Mouse (Mus musculus) hindbrain, embryonic 16.5 days (tissue): Measurements from ENCODE around the gene Relt. TPM values are rescaled to one million over a fixed set of nuclear protein-coding genes. Genes with fewer than 3 reads are reported as not detected.
A peak's percentile ranks its signal among the peaks of the same experiment; 100 is the strongest.

Experiments
- ATAC-seq: fragments of 200-750 bp; cut with Nextera tagmentation; 2 replicates; pipeline ENCODE4 v1.8.0; 2017; ENCODE audit warnings: moderate TSS enrichment, moderate library complexity
- H3K27ac ChIP-seq: fragments of 300-500 bp; sonication (generic); 2 replicates; pipeline ENCODE4 v1.5.1; 2014; ENCODE audit warnings: low read depth, mild to moderate bottlenecking, control low read depth, low read length, moderate library complexity
- H3K27me3 ChIP-seq: fragments of 300-500 bp; sonication (generic); replicated peaks from 2 replicates; pipeline ENCODE4 v1.6.1; 2014; ENCODE audit warnings: low read length; ENCODE audit not compliant: control insufficient read depth, insufficient read depth
- H3K36me3 ChIP-seq: fragments of 300-500 bp; sonication (generic); 2 replicates; pipeline ENCODE4 v1.6.1; 2014; ENCODE audit warnings: mild to moderate bottlenecking, low read length, moderate library complexity, mixed read lengths; ENCODE audit not compliant: control insufficient read depth, insufficient read depth
- H3K4me1 ChIP-seq: fragments of 300-500 bp; sonication (generic); 2 replicates; pipeline ENCODE4 v1.6.1; 2014; ENCODE audit warnings: low read depth, low read length; ENCODE audit not compliant: control insufficient read depth, insufficient read depth
- H3K4me2 ChIP-seq: fragments of 300-500 bp; sonication (generic); 2 replicates; pipeline ENCODE4 v1.6.1; 2014; ENCODE audit warnings: mild to moderate bottlenecking, low read length, control low read depth, moderate library complexity
- H3K4me3 ChIP-seq: fragments of 300-500 bp; sonication (generic); 2 replicates; pipeline ENCODE4 v1.5.1; 2014; ENCODE audit warnings: mild to moderate bottlenecking, low read length, control low read depth, moderate library complexity
- H3K9ac ChIP-seq: fragments of 300-500 bp; sonication (generic); 2 replicates; pipeline ENCODE4 v1.6.1; 2014; ENCODE audit warnings: low read depth, mild to moderate bottlenecking, control low read depth, low read length, moderate library complexity
- H3K9me3 ChIP-seq: fragments of 300-500 bp; sonication (generic); 2 replicates; pipeline ENCODE4 v1.6.1; 2014; ENCODE audit warnings: mild to moderate bottlenecking, low read length, moderate library complexity; ENCODE audit not compliant: control insufficient read depth
- WGBS: fragments of 180-500 bp; shearing (Covaris S2); extraction: QIAGEN DNeasy Blood & Tissue Kit; methylation state at CpG from one replicate; pipeline ENCODE4 v1.1.7; 2014; 5-methylcytosine and 5-hydroxymethylcytosine counted together
- polyA plus RNA-seq: library from polyadenylated mRNA; unstranded; fragments of >200 nt; fragmentation: Nextera tagmentation; extraction: Ambion mirVana; gene quantifications from 2 replicates; pipeline ENCODE4 v1.2.1, GENCODE M21; 2015

Relt gene
- 5.1 and 5.3 TPM in 2 replicates for polyA plus RNA-seq

DNA sequence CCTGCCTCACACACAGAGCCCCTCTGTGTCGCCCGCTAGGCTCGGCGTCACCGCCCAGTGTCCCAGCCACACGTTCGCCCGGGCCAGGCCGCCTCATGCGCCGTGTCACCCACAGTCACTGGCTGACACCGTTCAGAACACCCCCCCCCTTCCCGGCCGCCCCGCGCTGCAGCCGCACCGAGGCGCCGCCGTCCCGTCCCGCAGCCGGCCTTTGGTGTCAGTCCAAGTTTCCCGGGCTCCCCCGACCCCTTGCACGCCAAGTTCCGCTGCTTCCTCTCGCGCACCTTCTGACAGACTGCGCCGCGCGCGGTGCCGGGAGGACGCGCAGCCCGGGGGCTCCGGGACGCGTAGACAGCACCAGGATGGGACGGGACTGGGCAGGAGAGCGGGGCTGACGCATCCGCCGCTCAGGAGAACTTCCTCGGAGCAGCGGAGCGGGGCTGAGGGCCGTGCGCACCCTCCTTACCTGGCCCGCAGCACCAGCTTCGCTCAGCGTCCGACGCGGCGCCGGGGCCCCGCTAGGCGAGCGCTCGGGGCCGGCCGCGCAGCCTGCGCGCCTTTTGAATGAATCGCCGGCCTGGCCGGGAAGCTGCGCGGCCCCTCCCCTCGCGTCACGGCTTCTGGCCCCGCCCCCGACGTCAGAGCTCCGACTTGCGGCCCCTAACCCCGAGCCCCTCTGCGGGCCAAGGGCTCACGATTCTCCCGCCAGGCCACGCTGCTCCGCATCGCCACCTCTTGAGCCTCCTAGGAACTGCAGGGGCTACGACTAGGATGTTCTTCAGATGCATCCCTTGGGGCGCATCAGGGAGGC, at the start of gene Relt:
Gene Relt, minus strand, starts transcription at position 619 of the 811 bp plus-strand sequence.
- ATAC-seq, result peak; percentile 92
- peaks cover 8% of the 10 kb centered on the region for H3K4me1 ChIP-seq
- WGBS, result under 1% methylated on average over 76 of the region's 91 CpGs

DNA sequence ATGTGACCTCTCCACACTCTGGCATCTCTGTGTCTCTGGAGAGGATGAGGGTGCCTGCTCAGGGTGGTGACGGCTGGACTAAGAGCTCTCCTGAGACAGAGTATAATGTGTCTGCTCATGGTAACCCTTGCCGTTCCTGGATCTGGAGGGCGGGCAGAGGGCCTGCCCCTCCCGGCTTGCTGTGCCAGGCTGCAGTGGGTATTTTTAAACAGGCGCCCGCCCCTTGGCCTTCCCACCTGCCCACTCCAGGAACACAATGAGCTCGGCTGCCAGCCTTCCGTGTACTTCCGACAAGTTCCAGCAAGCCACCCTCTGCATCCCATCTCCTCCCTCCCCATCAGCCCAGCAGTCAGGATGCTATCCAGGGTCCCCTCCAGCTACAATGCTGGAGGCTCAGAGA, 48.5 kb upstream of the Relt start:
- Histone ChIP-seq H3K9me3 (no peaks in the 10 kb centered on the region), H3K4me1 (peaks cover 16% of the 10 kb centered on the region), H3K36me3 (no peaks in the 10 kb centered on the region), H3K27me3 (no peaks in the 10 kb centered on the region), H3K9ac (no peak overlapping the region), H3K27ac (no peak overlapping the region), H3K4me3 (no peak overlapping the region), H3K4me2 (no peak overlapping the region)
- WGBS, result 30% methylated on average over 9 of the region's 9 CpGs
- ATAC-seq, result no peak

More for the DNA sequence above, at the start of gene Relt:
- H3K4me3 ChIP-seq, result peak within 1 kb of the TSS; percentile 85
- H3K27ac ChIP-seq, result peak within 1 kb of the TSS; percentile 73
- peak within 1 kb of the TSS; percentile 98 for H3K4me2 ChIP-seq
- H3K9me3 ChIP-seq, result no peaks in the 10 kb centered on the region
- H3K36me3 ChIP-seq, result no peaks in the 10 kb centered on the region
- peak within 1 kb of the TSS; percentile 85 for H3K9ac ChIP-seq
- no peaks in the 10 kb centered on the region for H3K27me3 ChIP-seq

DNA sequence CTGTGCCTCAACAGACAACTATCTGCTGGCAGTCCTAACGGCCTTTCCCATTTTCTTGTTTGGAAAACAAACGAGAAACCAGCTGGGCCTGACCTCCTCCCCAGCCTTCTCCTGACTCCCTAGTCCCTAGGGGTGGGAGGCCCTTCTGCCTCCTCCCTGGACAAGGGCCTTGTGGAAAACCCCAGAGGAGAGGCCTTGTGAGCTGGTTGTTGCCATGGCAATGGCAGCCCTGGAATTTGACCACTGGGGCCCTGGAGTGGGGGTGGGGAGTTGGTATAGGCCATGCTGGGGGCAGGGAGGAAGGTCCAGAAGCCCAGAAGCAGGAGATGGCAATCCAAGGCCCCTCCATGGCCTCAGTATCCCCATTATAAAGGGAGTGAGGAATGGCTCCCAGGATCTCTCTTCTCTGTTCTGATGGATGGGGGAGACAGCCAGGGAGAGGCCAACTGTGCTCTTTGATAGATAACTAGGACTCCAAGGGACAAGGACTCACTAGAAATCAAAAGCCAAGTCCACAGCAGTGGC, 48.1 kb upstream of the Relt start:
- H3K4me2 ChIP-seq, result no peak overlapping the region
- no peak for ATAC-seq
- no peaks in the 10 kb centered on the region for H3K9me3 ChIP-seq
- 14% methylated on average over 2 of the region's 2 CpGs for WGBS
- no peaks in the 10 kb centered on the region for H3K27me3 ChIP-seq
- peaks cover 16% of the 10 kb centered on the region for H3K4me1 ChIP-seq
- no peaks in the 10 kb centered on the region for H3K36me3 ChIP-seq
- no peak overlapping the region for H3K27ac ChIP-seq
- H3K4me3 ChIP-seq, result no peak overlapping the region
- no peak overlapping the region for H3K9ac ChIP-seq

DNA sequence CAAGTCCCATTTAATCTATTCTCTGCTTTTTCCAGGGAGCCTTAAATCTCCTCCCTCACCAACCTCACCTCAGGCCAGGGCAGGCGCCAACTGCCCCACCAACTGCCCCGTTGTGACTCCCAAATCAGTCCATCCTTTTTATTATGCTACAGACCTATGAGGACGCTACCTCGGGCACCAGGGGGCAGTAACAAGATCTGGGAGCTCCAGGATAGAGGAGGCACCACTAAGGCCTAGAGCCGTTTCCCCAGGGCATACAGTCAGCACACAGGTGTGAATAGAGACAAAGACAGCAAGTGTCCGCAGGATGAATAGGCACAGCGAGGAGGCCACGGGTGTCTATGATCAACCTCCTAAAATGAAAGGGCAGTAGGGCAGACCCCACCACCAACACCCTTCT, 45.3 kb upstream of the Relt start:
- 41% methylated on average over 8 of the region's 8 CpGs for WGBS
- Histone ChIP-seq H3K4me2 (no peak overlapping the region), H3K4me3 (no peak overlapping the region), H3K9ac (no peak overlapping the region), H3K27ac (peak overlapping the region; percentile 20; the same call in 1 of the 2 replicates), H3K4me1 (peaks cover 9% of the 10 kb centered on the region), H3K27me3 (no peaks in the 10 kb centered on the region), H3K9me3 (no peaks in the 10 kb centered on the region), H3K36me3 (no peaks in the 10 kb centered on the region)
- ATAC-seq, result no peak

DNA sequence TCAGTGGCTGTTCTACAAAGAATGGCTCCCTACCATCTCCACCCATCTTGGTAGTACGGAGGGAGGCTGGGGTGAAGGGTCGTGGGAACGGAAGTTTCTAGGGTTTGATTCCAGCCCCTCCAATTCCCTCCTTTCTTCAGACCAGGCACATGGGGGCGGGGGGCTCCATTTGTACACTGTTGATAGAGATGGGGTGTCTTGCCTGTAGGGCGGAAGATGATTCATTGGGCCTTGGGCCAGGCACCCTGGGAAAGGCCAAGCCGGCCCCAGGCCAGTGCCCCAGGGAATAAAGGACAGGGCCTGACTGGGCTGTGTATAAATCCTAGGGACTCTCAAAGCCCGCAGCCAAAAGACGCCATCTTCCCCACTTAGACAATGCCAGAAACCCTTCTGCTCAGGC, 44.8 kb upstream of the Relt start:
- Histone ChIP-seq H3K4me1 (peaks cover 9% of the 10 kb centered on the region), H3K36me3 (no peaks in the 10 kb centered on the region), H3K27ac (peak overlapping the region; percentile 20; the same call in 1 of the 2 replicates), H3K9ac (no peak overlapping the region), H3K4me3 (no peak overlapping the region), H3K4me2 (no peak overlapping the region), H3K9me3 (no peaks in the 10 kb centered on the region), H3K27me3 (no peaks in the 10 kb centered on the region)
- no peak; the same call in 1 of the 2 replicates for ATAC-seq
- WGBS, result 74% methylated on average over 8 of the region's 8 CpGs

DNA sequence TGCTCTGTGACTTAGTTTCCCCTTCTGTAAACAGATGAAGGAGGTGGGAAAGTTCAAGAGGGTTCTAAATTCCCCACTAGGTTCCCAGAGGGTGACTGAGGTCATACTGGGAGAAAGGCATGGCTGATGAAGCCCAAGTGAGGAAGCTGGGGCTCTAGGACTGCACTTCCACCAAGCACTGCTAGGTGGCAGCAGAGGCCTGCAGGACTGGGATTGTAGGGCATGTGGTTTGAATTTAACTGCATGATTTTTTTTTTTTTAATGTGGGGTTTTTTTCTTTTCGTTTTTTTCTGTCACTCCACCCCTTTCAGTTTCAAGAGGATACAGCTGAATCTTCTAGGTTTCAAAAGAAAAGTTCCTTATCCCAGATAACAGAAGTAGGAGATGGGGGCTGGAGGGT, 44.0 kb upstream of the Relt start:
- no peak for ATAC-seq
- Histone ChIP-seq H3K27me3 (no peaks in the 10 kb centered on the region), H3K27ac (no peak overlapping the region), H3K9ac (no peak overlapping the region), H3K4me1 (peaks cover 9% of the 10 kb centered on the region), H3K4me2 (peak overlapping the region; percentile 18; the same call in 1 of the 2 replicates), H3K36me3 (no peaks in the 10 kb centered on the region), H3K4me3 (no peak overlapping the region), H3K9me3 (no peaks in the 10 kb centered on the region)
- 0% methylated on average over 1 of the region's 1 CpGs for WGBS

DNA sequence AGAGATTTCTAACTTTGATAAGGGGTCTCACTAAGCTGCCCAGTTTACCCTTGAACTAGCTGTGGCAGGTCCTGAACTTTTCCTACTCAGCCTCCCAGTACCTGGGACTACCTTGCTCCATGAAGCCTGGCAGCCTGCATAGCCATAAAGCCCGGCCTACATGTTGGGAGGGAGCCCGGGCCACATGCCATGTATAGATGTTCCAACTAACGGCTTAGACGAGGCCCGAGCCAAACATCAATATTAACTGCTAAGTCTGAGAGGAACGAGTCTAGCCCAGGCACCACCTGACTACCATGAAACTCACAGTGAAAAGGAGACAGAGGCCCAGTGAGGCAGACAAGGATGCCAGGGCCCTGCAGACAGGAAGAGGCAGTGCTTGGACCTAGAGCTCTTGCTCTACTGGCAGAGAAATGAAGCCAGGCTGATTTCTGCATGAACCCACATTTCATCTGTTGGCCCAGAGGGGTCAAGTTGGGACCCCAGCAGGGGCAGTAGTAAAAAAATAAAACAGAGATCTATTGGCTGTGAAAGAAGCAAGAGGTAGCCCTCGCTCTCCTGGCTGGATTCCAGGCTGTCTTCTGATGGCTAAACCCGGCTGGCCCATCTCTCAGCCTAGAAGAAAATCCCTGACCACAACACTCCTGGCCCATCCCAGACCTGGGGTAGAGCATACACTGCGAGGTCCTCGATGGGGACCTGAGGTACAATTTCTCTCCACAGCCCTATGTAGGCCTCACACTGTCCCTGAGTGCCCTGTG, 43.0 kb upstream of the Relt start:
- no peaks in the 10 kb centered on the region for H3K36me3 ChIP-seq
- no peak overlapping the region for H3K4me2 ChIP-seq
- no peak for ATAC-seq
- peaks cover 1% of the 10 kb centered on the region for H3K4me1 ChIP-seq
- H3K9ac ChIP-seq, result no peak overlapping the region
- H3K27ac ChIP-seq, result no peak overlapping the region
- H3K9me3 ChIP-seq, result no peaks in the 10 kb centered on the region
- 92% methylated on average over 10 of the region's 10 CpGs for WGBS
- no peaks in the 10 kb centered on the region for H3K27me3 ChIP-seq
- H3K4me3 ChIP-seq, result no peak overlapping the region

DNA sequence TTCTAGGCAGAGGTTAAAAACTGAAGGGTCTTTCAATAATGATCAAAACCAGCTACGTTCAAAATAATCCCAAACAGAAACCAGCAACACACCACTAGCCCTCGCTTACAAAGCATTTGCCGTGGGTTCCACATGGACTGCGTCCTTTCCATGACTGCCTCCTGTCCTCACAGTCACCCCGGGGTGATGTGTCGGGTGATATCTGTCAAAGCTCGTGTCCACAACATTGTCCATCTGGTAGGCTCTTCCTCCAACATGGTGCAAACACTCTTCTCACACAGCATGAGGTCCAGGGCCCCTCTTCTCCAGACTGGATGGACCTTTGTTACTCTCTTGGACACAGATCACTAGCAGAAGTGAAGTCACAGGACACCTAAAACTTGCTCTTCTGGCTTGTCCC, 41.8 kb upstream of the Relt start:
- no peak overlapping the region for H3K4me3 ChIP-seq
- no peak for ATAC-seq
- no peak overlapping the region for H3K4me2 ChIP-seq
- H3K27me3 ChIP-seq, result no peaks in the 10 kb centered on the region
- H3K36me3 ChIP-seq, result no peaks in the 10 kb centered on the region
- no peaks in the 10 kb centered on the region for H3K9me3 ChIP-seq
- no peak overlapping the region for H3K9ac ChIP-seq
- no peaks in the 10 kb centered on the region for H3K4me1 ChIP-seq
- 83% methylated on average over 7 of the region's 7 CpGs for WGBS
- H3K27ac ChIP-seq, result no peak overlapping the region

DNA sequence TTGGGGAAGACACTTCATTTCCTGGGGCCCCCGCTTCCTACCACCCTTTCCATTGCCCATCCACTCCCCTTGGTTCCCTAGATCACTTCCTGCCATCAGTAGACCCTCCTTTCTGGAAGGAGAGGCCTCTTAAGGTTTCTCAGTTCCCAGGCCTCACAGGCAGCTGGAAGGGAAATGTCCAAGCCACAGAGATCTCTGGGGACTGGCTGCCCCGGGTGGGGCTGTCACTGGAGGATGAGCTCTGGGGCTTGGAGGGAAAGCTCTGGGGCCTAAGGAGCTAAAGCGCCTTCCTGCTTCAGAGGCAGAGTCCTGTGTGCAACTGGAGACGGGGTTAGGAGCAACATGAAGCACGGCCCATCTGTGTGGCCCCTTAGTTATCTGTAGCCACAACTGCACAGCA, 41.4 kb upstream of the Relt start:
- Histone ChIP-seq H3K9ac (no peak overlapping the region), H3K4me1 (no peaks in the 10 kb centered on the region), H3K27ac (no peak overlapping the region), H3K4me3 (no peak overlapping the region), H3K27me3 (no peaks in the 10 kb centered on the region), H3K9me3 (no peaks in the 10 kb centered on the region), H3K36me3 (no peaks in the 10 kb centered on the region), H3K4me2 (no peak overlapping the region)
- 84% methylated on average over 5 of the region's 5 CpGs for WGBS
- no peak for ATAC-seq
